Mouse (Mus musculus) MEL-GATA-1-ER (cell line): ENCODE measurements around the gene Gfy.
A peak's percentile ranks its signal among the peaks of the same experiment; 100 is the strongest.

Source experiments
- DNase-seq: peaks from one replicate; pipeline ENCODE4 v3.0.0-alpha.2; 2012; ENCODE audit warnings: low read depth; ENCODE audit errors: extremely low read depth

Gene Gfy

GRCm38 (mm10) chr7:45150321-45150720, 29.0 kb downstream of the Gfy start:
- DNase-seq: no peak

- no peak for DNase-seq
These were observed 29.8 kb downstream of the Gfy start for GRCm38 (mm10) chr7:45149545-45149944.

GRCm38 (mm10) chr7:45148534-45149098, 30.8 kb downstream of the Gfy start:
- no peak for DNase-seq

- DNase-seq: no peak
These were observed 31.5 kb downstream of the Gfy start for GRCm38 (mm10) chr7:45147899-45148298.

GRCm38 (mm10) chr7:45147267-45147666, 32.1 kb downstream of the Gfy start:
- DNase-seq: no peak

GRCm38 (mm10) chr7:45145460-45145859, 33.9 kb downstream of the Gfy start:
- no peak for DNase-seq

- no peak for DNase-seq
These were observed 34.8 kb downstream of the Gfy start for GRCm38 (mm10) chr7:45144368-45145174.

- no peak for DNase-seq
These were observed 37.5 kb downstream of the Gfy start for GRCm38 (mm10) chr7:45141914-45142313.

GRCm38 (mm10) chr7:45141319-45141718, 38.0 kb downstream of the Gfy start:
- no peak for DNase-seq

GRCm38 (mm10) chr7:45139904-45140723, 39.3 kb downstream of the Gfy start:
- DNase-seq: no peak

- no peak for DNase-seq
These were observed 41.0 kb downstream of the Gfy start for GRCm38 (mm10) chr7:45138403-45138802.

- DNase-seq: peak; percentile 99
These were observed 42.0 kb downstream of the Gfy start for GRCm38 (mm10) chr7:45137171-45138006.

GRCm38 (mm10) chr7:45135993-45136567, 43.3 kb downstream of the Gfy start, which contains the start of the genes Gm45713 and Flt3l:
Gm45713 (minus strand) TSS chr7:45136231.
Flt3l (minus strand) TSS chr7:45136432.
- peak; percentile 81 for DNase-seq

GRCm38 (mm10) chr7:45135370-45135769, 44.0 kb downstream of the Gfy start:
- no peak for DNase-seq

- DNase-seq: peak; percentile 82
These were observed 44.8 kb downstream of the Gfy start for GRCm38 (mm10) chr7:45134544-45135026.

GRCm38 (mm10) chr7:45133446-45134159, 45.8 kb downstream of the Gfy start:
- no peak for DNase-seq

GRCm38 (mm10) chr7:45131850-45132249, 47.5 kb downstream of the Gfy start:
- no peak for DNase-seq

GRCm38 (mm10) chr7:45129776-45130512, 49.4 kb downstream of the Gfy start:
- DNase-seq: no peak

- DNase-seq: no peak
These were observed 50.1 kb downstream of the Gfy start for GRCm38 (mm10) chr7:45129318-45129717.
